Mouse (Mus musculus) layer of hippocampus, postnatal 36 days (tissue): Measurements from ENCODE around the gene Tnni3. TPM values are rescaled to one million over a fixed set of nuclear protein-coding genes. Genes with fewer than 3 reads are reported as not detected.
A peak's percentile ranks its signal among the peaks of the same experiment; 100 is the strongest.

Experiments
- DNase-seq, 2 experiments: peaks; one replicate each; pipeline ENCODE4 v3.0.0; 2022
- total RNA-seq, 2 experiments: library from RNA; stranded (reverse); gene quantifications; 2 replicates each; pipeline ENCODE4 v1.2.3; 2021

Gene Tnni3
- total RNA-seq, 2 experiments from 2014 or later = 0.70 to 1.3 TPM

DNA sequence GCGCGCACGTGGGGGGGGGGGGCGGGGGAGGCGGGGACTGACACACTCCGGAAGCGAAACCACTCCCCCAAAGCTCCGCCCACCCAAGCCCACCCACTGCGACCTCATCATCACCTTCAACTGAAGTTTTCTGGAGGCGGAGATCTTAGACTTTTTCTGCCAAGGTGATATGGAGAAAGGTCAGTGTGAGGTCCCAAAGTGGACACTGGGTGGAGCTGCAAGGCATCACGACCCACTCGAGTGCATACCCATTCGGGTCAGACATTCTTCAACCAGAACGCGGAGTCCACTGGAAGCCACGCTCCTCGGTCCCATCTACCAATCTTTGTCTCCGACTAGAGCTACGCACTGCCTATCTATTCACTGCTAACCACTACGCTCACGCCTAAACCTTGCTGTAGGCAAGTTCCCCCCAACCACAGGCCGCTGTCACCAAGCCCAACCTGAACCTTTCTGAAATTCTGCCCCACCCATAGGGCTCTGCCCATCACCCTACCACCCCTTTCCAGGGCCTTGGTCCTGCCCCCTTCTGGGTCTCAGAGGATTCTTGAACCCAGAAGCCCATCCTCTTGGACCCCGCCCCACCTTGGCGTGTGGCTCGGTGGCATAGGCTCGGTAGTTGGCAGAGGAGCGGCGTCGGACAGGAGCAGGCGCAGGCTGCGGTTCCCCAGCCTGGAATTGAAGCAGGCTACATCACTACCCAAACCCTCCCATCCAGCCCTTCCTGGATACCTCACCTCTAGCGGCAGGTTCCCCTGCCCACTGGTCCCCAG lies 2.6 kb downstream of the Tnni3 start:
- no peak for DNase-seq

DNA sequence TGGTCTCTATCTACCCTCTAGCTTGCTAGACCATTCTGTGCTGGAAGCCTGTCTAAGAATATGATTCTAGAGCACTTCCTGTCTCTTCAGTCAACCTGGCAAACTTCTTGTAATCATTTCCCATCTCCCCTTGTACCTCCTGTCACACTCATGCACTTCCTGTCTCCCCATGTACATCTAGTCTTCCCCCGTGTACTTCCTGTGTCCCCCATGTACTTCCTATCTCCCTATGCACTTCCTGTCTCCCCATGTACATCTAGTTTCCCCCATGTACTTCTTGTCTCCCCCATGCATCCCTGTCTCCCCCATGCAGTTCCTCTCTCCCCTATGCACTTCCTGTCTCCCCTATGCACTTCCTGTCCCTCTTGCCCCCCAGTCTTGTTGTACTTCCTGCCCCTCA lies 5.5 kb downstream of the Tnni3 start:
- no peak for DNase-seq

DNA sequence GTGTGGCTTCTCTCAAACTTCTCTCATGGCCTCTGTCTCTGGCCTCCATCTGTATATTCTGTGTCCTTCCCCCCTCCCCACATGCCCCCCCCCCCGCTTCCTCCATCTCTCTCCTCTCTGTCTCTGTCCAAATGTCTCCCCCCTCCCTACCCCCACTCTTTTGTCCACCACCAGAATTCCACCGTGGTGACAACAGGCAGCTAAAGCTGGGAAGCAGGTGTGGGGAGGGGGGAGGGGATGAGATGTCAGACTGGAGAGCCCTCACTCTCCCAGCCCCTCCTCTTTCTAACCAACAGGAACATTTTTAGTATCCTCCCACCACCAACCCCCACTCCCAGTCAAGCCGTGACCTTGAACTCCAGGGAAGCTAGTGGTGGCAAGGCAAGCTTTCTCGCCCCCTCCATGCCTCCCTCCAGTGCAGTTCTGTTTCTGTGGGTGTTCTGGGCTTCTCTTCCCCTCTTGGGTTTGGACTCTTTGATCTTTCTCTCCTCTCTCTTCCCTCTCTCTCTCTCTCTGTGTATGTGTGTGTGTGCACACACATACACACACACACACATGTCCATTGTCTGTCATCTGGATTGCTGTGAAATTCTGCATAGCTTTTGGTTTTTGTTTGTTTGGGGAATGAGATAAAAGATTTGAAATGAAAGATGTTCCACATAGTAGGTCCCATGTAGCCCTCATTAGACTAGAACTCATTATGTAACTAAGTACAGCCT lies 7.5 kb downstream of the Tnni3 start, which contains the start of gene Tnnt1:
TSS of gene Tnnt1 (minus strand) at position 51 of the 719 bp plus-strand sequence.
- no peak for DNase-seq

DNA sequence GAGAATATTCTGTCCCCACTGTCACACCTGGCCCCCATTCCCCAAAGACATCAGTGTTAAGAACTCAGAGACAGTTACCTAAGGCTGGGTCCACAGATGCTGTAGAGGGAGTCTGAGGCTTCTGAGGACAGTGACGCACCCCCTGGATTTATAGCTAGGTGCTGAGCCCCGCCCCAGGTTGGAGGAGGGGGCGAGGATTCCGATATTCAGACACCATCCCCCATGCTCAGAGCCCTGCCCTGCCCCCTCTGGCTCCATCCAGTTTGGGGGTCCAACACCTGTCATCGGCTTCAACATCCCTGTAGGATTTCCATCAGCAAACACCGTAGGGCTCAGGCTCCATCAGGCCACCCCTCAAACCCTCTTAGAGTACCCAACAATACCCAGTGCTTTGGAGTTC lies 8.2 kb downstream of the Tnni3 start:
- DNase-seq = no peak

DNA sequence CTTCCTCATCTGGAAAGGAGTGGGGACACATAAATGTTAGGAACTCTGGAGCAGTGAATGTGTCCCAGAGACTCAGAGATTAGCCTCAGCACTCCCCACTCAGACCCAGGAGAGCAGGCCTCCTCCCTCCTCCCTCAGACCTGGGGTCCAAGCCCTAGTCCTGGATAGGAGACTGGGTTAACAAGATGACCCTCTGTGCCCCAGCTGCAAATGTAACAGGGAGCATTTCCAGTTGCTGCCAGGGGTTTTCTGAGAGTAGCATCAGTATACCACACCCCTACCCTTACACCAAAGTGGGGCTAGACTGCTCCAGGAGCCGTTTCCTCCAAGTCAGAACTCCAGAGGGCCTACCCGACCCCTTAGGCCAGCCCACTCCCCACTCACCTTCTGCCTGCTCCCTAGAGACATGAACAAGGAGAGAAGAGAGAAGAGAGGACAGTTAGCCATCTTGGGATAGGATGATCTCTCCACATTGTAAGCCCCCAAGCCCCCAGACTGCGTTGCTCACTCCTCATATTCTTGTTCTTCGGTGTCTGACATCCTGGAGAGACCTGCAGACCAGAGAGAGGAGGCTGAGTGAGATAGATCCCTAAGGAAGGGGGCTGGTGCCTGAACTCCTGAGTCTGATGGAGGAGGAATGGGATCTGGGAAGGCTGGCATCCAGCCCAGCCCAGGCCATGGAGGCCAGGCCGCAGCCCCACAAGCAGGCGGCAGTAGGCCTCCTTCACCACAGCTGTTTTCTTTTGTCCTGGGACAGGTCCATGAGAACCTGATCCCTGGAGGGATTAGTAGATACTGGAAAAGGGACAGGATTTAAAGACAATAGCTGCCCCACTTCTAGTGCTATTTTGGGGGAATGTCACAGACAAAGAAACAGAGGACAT lies 10.0 kb downstream of the Tnni3 start:
- DNase-seq = no peak

DNA sequence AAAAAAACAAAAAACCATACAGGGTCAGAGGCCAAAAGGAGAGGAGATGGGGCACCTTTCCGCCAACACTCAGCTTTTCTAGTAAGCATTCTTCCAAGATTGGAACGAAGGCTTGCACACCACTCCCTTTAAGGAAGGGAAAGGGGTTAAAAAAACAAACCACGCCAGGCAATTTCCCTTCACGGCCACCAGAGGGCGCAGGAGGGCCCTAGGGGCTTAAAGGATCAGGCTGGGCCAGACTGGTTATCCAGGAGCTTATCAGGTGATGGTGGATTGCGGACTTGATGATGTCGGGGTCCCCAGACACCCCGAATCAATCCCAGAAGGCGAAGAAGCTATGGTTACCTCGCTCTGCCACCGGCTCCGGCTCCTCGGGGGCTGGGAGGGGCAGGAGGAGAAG lies 10.8 kb downstream of the Tnni3 start:
- no peak for DNase-seq

DNA sequence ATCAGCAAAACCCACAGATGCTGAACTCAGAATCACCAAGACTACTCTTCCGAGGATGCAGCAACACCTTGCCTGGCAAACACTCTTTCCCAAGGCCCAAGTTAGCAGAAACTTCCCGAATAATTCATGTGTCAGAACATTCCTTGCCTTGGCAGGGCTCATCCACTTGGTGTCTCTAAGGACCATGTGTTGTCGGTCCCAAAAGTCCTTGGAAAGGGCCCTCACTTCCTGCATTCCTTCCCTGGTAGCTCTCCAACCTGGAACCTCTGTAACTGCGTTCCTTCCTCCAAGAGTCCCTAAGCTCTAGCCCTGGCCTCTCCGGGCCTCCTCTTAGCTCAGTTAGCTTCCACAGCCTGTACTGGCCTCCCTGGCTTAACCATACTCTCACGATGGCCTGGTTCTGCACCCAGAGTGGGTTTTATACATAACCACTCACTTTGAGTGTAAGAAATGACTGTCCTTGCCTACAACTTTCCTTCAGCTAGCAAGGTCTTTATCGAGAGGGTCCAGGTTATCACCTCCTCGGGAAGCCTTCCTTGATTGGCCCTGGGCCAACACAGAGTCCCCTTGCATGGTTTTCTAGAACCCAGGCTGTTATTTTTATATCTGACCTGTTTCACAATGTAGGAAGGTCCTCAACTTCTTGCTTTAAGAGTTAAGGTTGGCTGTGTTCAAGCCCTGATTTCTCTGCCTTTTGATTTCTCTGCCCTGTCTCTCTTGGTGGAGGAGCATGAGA lies 12.4 kb downstream of the Tnni3 start:
- DNase-seq = no peak

DNA sequence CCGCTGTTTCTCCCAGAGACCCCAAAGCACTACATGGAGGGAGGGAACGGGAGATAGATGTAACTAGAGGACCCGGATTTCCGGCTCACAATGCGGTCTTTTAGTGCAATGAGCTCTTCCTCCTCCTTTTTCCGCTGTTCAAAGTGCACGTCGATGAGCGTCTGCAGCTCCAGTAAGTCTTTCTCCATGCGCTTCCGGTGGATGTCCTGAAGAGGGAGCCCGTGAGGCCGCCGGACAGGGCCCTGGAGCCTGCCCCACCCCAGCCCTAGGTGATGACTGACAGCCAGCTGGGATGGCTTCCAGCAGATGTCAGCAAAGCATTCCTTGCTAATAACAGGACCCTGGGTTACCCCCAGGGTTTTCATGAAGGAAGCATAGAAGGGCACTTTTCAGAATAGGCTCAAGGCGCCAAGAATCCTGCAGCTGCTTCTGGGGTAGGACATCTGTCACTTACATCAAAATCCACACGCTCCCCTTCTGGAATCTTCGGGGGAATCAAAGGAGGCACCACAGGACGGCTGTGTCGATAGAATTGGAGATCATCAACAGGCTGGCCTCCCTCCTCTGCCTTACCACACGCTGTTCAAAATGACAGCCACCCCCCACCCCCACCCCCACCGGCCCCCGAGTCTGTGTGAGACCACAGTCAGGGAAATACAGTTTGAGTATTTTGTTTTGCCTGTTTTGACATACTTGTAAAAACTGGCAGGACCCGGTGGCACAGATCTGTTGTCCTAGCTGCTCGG lies 14.0 kb downstream of the Tnni3 start:
- peak; percentile 29 to 34 for DNase-seq

DNA sequence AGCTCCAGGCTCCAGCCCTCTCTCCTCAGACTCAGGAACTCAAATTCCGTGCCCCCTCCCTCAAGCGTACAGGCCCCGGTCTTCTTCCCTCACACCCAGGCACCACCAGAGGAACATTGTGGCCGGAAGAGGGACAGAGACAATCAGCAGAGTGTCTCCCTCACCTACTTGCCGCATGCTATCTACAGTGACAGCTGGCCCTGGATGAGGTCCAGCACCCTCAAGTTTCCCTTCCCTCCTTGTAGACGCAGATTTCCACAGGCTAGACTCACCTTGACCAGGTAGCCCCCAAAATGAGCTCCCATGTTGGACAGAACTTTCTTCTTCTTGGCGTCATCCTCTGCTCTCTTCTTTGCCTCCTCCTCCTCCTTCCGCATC lies 15.3 kb downstream of the Tnni3 start:
- DNase-seq = no peak

DNA sequence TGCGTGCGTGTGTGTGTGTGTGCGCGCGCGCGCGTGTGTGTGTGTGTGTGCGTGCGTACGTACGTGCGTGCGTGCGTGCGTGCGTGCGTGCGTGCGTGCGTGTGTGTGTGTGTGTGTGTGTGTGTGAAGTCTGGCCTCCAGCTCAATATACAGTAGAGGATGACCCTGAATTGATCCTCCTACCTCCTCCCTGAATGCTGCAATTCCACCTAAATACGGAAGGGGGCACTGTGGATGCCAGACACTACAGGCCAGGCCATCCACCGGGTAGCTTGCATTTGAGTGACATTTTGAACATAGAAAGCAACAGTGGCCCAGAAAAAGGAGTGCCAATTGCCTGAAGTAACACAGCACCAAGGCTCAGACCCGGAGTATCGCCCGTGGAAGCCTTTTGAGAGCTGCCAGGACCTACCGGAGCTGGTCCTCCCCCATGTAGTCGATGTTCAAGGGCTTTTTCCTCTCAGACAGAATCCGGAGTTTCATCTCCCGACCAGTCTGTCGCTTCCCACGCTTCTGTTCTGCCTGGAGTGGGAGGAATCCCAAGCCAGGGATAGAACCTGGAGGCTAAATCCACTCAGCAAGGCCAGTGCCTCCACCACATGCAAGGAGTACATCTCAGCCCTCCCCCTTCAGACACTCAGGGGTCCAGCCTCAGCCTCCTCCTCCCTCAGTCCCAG lies 15.8 kb downstream of the Tnni3 start:
- DNase-seq = no peak

DNA sequence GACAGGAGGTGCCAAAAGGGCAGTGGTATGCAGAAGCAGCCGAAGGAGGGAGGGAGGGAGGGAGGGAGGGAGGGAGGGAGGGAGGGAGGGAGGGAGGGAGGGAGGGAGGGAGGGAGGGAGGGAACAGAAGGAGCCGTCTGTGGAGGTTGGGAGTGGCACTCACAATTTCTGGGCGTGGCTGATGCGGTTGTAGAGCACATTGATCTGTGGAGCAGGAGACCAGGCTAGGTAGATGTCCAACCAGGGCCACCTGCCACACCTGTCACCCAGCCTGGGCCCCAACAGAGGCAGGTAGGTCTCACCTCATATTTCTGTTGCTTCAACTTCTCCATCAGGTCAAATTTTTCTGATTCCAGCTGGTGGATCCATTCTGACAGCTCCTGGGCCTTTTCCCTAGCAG lies 16.8 kb downstream of the Tnni3 start:
- no peak for DNase-seq

DNA sequence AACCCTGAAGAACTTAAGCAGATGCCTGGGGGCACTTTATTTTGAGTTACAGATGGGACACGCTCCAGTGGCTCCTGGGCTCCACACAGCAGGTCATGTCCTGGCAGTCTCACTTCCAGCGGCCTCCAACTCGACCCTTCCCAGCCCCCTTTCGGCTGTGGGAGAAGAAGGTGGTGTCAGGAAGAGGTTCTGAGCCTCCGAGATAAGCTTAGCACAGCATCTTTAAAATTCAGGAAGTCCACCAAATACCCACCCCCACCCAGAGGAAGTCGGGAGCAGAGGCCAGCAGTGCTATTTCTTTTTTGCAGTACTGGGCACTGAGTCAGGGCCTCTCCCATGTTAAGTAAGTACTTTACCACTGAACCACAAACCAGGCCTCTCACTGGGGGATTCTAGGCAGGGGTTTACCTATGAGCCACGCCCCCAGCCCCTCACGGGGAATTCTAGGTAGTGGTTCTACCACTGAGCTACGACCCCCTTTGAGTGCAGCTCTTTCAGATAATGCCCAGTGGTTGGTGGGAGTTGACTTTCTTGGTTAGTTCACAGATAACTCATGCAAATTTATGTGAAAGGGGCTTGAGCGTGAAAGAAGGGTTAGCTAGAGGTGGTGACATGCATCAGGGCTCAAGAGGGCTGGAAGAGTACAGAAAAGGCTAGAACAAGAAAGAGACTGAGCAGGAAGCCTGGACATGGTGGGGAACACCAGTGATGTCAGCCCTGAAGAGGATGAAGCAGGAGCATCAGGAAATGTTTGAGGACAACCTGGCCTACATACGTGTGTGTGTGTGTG lies 19.2 kb downstream of the Tnni3 start:
- DNase-seq = no peak

DNA sequence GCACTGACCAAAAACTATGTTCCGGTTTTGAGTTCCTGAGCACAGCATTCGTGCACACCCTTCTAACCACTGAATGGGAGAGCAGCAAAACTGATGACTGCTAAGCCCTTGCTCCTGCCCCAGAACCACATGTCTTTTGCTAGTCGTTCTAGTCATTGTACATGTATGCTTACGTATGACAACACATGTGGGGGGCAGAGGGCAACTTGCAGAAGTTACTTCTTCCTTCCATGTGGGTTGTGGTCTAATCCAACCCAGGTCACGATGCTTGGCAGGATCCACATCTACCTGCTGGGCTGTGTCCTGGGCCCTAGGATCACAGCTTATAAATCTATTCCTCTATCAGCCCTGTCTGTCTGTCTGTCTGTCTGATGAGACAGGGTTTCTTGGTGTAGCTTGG lies 20.2 kb downstream of the Tnni3 start:
- DNase-seq = no peak

DNA sequence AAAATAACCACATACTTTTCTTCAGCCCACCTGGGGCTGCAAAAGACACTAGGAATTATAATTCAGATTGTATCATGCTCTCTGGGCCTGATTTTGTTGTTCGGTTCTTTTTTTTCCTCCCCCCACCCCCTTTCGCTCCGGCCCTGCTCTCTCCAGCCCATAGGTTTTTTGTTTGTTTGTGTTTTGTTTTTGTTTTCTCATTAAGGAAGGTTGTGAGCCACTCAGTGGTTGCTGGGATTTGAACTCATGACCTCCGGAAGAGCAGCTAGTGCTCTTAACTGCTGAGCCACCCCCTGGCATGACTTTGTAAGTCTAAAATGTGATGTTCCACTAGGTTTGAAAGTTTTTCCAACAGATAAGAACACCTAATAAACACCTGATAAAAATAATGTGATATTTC lies 20.9 kb downstream of the Tnni3 start:
- DNase-seq = no peak

DNA sequence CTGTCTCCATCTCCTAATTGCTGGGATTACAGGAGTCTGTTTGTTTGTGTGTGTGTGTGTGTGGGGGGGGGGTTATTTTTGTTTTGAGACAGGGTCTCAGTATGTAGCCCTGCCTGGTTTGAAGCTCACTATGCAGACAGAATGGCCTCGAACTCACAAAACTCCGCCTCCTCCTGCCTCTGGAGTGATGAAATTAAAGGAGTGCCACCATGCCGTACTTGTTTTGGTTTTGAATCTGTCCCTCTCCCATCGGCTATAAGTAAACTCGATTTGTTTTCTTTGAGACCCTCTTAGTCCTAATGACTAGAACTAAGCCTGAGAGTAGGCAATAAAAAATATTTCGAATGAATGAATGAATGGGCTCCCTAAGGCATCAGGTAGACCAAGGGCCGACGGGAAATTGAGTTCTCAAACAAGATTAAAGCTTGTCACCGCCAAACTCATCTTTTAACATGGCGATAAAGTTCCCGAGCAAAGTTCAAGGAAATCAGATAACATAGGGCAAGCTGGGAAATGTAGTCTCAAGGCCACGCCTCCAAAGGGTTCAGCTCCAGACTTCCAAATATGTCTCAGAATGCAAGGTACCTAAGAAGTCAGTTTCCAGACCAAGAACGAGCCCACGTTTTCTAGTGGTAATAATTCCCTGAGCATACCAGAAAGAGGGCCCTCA lies 21.5 kb downstream of the Tnni3 start:
- peak; percentile 45 to 60 for DNase-seq

DNA sequence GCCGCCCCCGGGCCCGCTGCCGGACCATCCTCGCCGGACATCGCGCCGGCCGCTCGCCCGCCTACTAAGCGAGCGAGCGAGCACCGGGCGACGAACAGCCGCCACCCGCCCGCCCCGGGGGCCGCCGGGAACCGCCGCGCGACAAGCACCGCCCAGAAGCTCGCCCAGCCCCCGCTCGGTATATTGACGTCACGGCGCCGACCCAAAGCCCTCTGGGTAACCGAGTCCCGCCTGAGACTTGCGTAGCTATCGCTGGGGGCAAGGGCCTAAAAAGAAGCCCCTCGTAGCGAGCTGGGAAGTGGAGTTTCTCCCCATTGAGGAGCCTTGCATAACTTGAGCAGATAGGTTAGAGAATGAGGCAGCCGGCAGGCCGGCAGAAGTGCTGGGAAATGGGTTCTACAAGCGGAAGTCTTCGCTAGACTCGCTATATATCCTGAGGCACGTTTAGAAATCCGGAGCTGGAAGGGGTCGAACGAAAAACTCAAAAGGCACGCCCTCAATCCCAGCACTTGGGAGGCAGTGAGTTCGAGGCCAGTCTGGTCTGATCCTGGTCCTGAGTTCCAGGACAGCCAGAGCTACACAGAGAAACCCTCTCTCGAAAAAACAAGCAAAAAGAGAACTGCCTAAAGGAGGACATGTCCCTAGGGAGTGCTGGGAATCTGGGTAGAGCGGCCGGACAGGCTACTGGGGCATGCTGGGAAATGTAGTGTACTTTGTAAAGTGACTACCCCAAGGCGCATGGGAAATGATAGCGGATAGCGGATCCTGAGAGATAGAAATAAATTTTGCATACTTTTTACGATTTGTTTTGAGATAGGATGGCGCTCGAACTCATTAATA lies 22.3 kb downstream of the Tnni3 start, which contains the start of gene Ppp1r12c:
TSS of gene Ppp1r12c (minus strand) at position 123 of the 840 bp plus-strand sequence.
- DNase-seq = peak; percentile 97

DNA sequence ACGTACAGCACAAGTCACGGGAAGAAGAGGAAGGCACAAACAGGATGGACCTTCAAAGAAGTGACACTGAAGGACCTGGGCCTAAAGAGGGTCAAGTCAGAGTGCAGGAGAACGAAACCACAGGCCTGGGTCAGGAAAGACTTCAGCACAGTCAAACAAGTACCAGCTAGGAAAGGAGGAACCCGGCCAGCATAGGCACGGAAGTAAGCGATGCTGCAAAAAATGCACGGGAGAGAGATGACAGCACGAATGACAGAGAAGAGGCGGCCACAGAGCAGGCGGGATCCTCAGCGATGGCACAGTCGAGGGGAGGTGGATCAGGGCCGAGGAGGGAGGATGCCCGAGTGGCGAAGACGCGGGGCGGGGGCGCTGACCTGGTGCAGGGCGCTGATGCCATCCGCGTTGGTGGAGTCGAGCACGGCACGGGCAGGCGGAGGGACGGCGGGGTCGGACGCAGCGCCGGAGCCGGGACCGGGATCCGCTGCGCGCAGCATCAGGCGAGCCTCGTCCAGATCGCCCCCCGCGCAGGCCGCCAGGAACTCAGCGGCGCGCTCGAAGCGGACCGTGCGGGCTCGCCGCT lies 23.0 kb downstream of the Tnni3 start:
- DNase-seq = peak; percentile 43 to 54

DNA sequence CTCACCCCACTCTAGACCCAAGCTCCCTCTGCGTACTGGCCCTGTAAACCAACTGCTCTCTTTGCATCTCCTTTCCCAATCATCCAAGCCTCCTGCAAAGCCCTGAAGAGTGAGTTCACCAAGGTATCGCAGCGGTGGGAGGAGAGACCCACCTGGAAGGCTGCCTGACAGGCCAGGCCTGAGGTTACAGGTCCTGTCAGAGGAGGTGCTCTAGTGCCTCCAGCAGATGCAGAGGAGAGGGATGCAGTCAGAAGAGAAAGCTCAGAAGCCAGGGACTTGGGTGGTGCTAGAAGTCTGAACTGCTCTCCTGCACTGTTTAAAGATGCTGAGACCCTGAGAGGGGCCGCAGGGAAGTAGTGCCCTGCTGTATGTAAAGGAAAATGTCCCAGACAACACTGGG lies 25.0 kb downstream of the Tnni3 start:
- DNase-seq = no peak
